Mouse (Mus musculus) heart, adult 2 months (tissue): Measurements from ENCODE around the gene Sytl2.

Source experiments
- CTCF ChIP-seq: fragments of 200-600 bp; IDR thresholded peaks from 2 replicates; pipeline ENCODE4 v1.8.1; 2022; ENCODE audit warnings: antibody characterized with exemption, mild to moderate bottlenecking, moderate library complexity
- EP300 ChIP-seq: fragments of 200-500 bp; IDR thresholded peaks from 2 replicates; pipeline ENCODE4 v1.6.1; 2011; ENCODE audit warnings: low read depth, low read length, control low read depth; ENCODE audit not compliant: insufficient read depth

DNA sequence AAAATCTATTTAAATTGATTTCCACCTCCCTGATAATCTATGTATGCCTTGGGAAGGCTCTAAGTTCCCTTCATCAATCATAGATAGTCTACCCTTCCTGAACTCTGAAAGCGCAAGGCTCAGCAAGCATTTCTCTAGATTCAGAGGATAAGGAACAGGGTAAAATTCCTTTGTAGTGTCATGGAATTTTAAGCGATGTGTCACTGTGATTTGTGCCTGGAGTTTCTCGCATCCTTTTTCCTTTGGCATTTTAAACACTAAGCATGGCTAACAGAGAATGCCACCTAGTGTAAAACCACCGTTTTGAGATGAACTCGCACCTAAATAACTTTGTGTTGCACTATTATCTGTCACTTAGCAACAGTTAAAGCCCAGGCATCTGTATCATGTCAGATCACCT, 93.9 kb downstream of the Sytl2 start:
- no peak for TF ChIP-seq CTCF
- no peak for TF ChIP-seq EP300
